Mouse (Mus musculus): Measurements from ENCODE around the gene AL732309.1.

AL732309.1 gene

DNA sequence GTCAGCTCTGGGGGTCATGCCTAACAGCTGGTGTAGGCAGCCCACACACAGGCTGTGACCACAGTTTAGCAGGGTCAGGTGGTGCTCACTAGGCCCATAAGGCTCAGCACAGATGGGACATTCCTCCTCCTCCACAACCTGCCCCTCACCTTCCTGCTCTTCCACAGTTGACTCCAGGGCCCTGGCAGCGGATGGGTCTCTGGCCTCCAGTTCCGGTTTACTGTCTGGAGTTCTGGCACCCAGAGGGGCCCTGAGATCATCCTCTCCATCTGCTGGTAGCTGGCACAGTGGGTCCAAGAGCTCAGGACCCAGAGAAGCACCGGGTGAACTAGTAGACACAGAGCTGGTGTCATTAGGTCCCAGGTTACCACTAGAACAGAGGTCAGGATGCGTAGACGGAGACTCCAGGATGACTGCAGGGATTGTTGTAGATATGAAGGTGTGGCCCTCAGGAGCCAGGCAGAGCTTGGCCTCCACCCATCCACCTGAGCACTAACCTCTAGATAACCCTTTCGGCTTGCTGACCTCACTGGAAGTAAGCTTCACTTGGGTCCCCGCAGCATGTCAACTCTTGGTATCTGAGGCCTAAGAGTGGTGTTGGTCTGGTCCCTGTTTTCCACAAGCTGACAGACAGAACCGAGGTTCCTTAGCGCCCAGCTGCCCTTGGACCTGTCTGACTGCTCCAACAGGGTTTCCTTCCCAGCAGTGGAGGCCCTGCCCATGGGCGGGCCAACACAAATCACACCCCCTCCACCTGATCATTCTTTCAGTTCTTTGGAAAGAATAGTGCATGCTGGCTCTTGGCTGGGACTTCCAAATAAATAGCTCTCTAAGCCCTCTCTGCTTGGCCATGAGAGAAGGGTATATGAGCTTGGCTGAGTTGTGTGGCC is at the start of gene AL732309.1:
TSS of gene AL732309.1 (minus strand) at position 681 of the 890 bp plus-strand sequence.
- no peak for DNase-seq (ENCODE audit: low spot score in 2 of 2)

DNA sequence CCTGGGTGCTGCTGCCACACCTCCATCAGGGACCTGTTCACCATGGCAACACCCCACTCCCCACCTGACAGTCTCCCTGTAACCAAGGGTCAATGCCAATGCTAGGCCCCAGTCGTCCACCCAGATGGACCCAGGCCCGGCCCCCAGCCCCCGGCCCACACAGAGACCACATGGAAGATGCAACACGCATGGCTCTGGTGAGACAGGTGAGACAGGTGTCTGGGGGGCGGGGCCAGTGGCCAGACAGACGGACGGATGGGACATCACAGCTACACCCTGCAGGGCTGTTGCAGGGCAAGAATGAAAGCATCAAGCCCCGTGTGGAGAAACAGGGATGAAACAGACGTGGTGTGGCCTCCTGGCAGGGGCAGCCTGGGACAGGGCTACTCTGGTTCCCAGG is 47.0 kb upstream of the AL732309.1 start:
- no peak for DNase-seq (ENCODE audit: low spot score in 2 of 2)

GRCm38 (mm10) chr2:25292856-25293255 is 46.2 kb upstream of the AL732309.1 start:
- peak in 1 of 2 experiments; percentile 64 for DNase-seq (ENCODE audit: low spot score in 2 of 2)

GRCm38 (mm10) chr2:25292054-25292544 is 45.4 kb upstream of the AL732309.1 start:
- peak in 1 of 2 experiments; percentile 57 for DNase-seq (ENCODE audit: low spot score in 2 of 2)

DNA sequence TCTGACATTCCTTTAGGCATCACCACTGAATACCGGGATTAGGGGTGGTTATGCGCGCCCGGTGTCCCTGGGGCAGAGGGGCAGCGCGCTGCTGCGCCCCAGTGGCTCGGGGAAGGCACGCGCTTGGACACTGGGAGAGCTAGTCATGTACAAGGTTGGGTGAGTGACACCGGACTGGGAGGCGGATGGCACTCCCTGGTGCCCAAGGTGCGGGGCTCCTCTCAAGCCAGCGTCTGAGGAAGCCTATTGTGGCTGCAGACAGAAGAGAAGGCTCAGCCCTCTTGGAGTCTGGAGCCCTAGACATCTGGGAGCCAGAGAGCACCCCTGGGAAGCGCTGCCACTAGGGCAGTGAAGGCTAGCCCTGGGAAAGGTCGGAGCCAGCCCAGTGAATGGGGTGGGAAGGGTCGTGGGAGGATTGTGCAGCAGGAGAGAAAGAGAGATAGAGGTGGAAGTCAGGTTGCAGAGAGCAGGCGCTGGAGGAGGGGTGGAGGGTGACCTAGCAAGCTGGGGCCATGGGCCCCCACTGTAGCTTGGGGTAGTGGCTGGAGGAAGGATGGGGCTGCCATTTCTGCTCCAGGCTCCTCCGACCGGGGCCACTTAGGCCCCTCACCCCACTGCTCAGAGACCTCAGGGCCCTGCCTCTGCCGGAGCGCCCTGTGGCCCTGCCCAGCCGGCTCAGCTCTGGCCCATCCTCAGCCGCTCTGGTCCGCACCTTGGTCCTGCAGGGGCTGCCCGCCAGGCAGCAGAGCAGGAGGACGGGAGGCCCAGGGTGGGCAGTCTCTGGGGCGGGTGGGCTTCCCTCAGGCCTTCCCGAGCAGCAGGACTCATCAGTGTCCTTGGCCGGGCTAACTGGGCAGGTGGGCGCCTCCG is 44.8 kb upstream of the AL732309.1 start:
- no peak for DNase-seq (ENCODE audit: low spot score in 2 of 2)

DNA sequence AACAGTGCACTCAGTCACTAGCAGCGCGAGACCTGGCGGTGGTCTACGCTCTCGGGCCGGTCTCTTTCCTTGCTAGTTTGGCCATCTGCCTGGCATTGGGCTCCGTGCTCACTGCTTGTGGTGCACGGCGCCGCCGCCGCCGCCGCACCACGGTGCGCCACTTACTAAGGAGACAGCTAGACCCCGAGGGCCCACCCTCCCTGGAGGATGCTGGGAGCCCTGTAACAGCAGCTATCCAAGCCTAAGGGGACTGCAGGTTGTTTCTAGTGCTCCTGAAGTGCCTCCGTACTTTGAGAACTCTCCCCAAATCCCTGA is 44.1 kb upstream of the AL732309.1 start:
- peak in 1 of 2 experiments; percentile 53 for DNase-seq (ENCODE audit: low spot score in 2 of 2)

DNA sequence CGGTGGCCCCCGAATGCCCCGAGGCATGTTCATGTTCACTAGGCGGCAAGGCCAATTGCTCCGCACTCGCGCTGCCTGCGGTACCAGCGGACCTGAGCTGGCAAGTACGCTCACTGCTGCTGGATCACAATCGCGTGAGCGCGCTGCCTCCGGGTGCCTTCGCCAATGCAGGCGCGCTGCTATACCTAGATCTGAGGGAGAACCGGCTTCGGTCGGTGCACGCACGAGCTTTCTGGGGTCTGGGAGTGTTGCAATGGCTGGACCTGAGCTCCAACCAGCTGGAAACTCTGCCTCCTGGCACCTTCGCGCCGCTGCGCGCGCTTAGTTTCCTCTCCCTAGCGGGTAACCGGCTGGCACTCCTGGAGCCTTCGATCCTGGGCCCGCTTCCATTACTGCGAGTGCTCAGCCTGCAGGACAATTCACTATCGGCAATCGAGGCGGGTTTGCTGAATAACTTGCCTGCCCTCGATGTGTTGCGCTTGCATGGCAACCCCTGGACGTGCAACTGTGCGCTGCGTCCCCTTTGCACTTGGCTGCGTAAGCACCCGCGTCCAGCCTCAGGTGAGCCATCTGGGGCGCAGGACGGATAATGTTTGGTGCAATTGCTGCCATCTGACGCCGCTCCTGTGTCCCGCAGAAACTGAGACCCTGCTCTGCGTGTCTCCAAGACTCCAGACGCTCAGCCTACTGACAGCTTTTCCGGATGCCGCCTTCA is 43.6 kb upstream of the AL732309.1 start:
- DNase-seq (ENCODE audit: low spot score in 2 of 2) = peak in 1 of 2 experiments; percentile 70

GRCm38 (mm10) chr2:25289651-25290050 is 43.0 kb upstream of the AL732309.1 start, which contains the start of gene Lrrc26:
Gene Lrrc26, plus strand, starts transcription at chr2:25289915.
- no peak for DNase-seq (ENCODE audit: low spot score in 2 of 2)

GRCm38 (mm10) chr2:25288734-25289345 is 42.2 kb upstream of the AL732309.1 start:
- no peak for DNase-seq (ENCODE audit: low spot score in 2 of 2)

DNA sequence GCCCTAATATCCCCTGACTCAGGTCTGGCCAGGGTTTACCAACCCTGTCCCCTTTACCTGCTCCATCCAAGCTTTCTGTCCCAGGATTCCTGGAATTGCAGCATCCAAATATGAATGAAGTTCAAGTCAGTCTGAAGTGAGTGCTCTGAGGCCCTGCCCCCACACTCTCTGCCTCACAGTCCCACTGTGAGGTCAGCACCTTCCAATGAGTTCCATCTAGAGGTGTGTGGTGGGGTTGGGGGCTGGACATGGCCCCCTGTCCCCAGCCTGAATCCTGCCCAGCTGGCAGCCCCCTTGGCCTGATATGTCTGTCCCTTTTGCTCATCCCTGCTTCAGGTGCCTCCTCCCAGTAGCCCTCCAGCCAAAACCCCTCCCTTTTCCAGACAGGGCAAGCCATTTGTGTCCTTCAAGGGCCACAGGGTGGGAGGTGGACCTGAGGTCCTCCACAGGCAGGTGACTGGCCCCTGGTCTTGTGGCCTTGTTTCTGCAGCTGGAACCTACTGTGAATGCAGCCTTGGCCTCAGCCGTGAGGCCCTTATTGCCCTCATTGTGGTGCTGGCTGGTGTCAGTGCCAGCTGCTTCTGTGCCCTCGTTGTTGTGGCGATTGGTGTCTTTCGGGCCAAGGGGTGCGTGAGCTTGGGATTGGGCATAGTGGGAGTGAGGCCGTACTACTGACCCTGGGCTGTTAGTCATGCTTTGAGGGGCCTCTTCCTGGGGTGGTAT is 41.4 kb upstream of the AL732309.1 start, which contains the start of gene Tmem210:
TSS of gene Tmem210 (plus strand) at position 219 of the 723 bp plus-strand sequence.
- no peak for DNase-seq (ENCODE audit: low spot score in 2 of 2)

GRCm38 (mm10) chr2:25286837-25287636 is 40.4 kb upstream of the AL732309.1 start:
- DNase-seq (ENCODE audit: low spot score in 2 of 2) = no peak

GRCm38 (mm10) chr2:25286314-25286713 is 39.7 kb upstream of the AL732309.1 start:
- no peak for DNase-seq (ENCODE audit: low spot score in 2 of 2)

DNA sequence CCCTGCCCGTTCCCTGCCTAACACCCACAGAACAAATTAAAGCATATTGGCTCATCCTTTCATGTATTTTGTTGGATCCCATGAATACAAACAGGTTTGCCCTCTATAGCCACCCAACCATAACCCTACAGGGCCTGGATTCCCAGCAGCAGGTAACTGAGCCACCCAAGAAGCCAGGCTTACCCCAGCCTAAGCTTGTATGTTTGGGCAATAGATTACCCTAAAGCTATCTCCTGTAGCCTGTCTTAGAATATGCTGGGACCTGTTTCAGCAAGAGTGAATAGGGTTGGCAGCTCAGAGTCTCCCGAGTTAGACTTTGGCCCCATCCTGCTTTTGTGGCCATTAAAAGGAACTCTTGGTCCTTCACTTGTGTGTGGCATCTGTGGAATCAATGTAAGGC is 38.9 kb upstream of the AL732309.1 start:
- DNase-seq (ENCODE audit: low spot score in 2 of 2) = no peak

DNA sequence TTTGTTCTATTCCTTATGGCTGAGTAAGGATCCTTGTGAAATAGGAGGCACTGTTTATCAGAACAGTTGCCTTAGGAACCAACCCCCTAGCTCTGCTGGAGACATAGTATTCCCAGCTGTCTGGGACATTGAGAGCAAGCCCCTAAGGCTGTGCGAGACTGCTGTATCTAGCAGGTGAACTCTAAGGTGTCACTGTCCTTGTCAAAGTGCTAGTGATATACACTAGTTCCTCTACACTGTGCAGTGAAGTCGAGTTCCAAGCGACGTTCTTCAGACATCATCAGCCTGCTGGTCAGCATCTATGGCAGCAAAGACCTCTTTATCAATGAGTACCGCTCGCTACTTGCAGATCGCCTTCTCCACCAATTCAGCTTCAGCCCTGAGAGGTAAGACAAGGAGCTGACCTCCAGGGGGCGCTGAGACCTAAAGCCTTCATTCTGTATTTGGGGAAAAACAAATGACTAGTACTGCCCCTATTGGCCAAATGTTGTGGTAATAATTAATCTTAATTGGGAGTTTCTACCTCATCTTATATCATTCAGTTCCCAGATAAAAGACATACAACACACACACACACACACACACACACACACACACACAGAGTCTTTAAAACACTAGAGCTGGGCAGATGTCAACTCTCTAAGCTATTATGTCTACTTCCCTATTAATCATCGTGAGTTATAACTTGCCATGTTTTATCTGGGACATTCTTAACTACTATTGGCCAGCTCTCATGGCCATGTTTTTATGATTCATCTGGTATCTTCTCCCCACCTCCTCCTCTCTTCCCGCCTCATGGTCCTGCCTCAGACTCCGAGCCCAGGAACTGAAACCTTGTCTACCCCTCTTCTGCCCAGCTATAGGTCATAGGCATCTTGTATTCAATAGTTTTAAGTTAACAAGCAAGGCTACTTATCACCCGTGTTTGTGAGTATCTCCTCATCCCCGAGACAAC is 32.5 kb upstream of the AL732309.1 start:
- DNase-seq (ENCODE audit: low spot score in 2 of 2) = peak in 1 of 2 experiments; percentile 86

- no peak for DNase-seq (ENCODE audit: low spot score in 2 of 2)
These were observed 26.3 kb upstream of the AL732309.1 start for GRCm38 (mm10) chr2:25273010-25273409.

- no peak for DNase-seq (ENCODE audit: low spot score in 2 of 2)
These were observed 25.9 kb upstream of the AL732309.1 start for GRCm38 (mm10) chr2:25272515-25272914.

DNA sequence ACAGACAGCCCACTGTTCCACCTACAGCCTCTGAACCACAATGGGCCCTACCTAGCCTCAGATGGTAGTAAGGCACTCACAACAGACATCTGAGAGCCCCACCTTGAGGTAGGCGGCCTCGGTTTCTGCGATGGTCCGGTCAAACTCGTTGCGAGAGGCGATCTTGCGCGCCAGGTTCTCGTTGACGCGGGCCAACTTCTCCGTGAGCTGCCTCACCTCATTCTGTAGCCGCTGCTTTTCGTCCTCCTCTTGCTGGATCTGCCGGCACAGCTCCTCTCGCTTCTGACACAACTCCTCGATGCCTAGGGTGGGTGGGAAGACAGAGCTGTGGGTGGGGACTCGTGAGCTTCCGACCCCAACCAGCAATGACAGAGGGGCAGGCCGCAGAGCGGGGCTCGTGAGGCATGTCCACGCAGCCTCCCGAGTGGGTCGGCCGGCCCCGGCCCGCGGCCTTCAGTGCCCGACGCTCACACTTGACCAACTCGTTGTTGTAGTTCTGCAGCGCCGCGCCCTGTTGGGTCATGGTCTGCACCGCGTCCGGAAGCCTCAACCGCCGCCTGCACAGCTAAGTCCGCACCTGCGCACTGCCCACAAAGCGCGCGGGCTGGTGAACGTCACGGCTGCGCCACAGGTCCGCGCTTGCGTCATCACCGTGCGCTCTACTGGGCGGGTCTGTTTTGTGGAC is 25.3 kb upstream of the AL732309.1 start, which contains the start of the genes Ssna1 and Anapc2:
TSS of gene Ssna1 (minus strand) at position 612 of the 685 bp plus-strand sequence.
TSS of gene Anapc2 (plus strand) at position 652 of the 685 bp plus-strand sequence.
- peak; percentile 90 to 98 for DNase-seq (ENCODE audit: low spot score in 2 of 2)

All from left cerebral cortex, adult 9 months (tissue).